Mouse (Mus musculus): ENCODE results near the gene Klhl6.

DNA sequence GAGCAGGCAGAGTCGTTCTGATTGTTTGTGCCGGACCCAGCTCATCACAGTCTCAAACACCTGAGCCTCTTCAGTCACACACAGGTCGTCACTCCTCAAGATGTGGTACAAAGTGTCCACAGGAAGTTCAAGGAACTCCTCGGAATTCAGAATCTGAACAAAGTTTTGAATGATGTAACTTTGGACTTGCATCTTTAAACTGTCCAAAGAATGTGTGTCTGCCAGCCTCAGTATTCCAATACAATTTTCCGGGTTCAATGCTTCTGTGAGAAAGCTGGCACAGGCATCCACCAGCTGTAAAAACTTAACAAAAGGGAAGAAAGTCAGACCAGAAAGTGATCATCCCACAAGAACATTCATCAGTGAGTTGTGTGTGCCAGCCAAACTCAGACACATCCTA is 25.8 kb downstream of the Klhl6 start:
- TF ChIP-seq CTCF (IDR thresholded peaks at IDR 0.05; ENCODE audit: low read depth, low read length) = no peak
- TF ChIP-seq EP300 (IDR thresholded peaks at IDR 0.05; ENCODE audit: insufficient read depth, low read depth, low read length) = no peak
- TF ChIP-seq POLR2A (IDR thresholded peaks at IDR 0.05; ENCODE audit: insufficient read depth, low read length) = no peak

Measured in ES-Bruce4 (cell line).